8 mouse cellular contexts compared by ENCODE assay signal in genomic region chr6:72549041-72549580, GRCm38 (mm10). TPM values are rescaled to one million over a fixed set of nuclear protein-coding genes. Genes with fewer than 3 reads are reported as not detected.
A peak's percentile ranks its signal among the peaks of the same experiment; 100 is the strongest.
DNase-seq lines count a peak whose midpoint lies in the region; ATAC-seq and TF ChIP-seq lines count a peak whose summit lies in the region.

No protein-coding gene starts in this region.

- no peak for TF ChIP-seq CTCF in intestine, postnatal 0 days (IDR thresholded peaks at IDR 0.05; ENCODE audit: low read depth)

- intact Hi-C loops in left cerebral cortex, postnatal 14 days (cut with DNase I): no loop called here

- 57% methylated on average over 9 of the region's 9 CpGs for WGBS in heart, embryonic 12.5 days
- 48% methylated on average over 9 of the region's 9 CpGs for WGBS in embryonic facial prominence, embryonic 13.5 days
- WGBS in intestine, postnatal 0 days: 41% methylated on average over 9 of the region's 9 CpGs

- H3K27ac ChIP-seq in heart, embryonic 12.5 days (ENCODE audit: poor library complexity, severe bottlenecking): no peak overlapping the region
- peak overlapping the region; percentile 63 for H3K27ac ChIP-seq in embryonic facial prominence, embryonic 13.5 days
- H3K27ac ChIP-seq in intestine, postnatal 0 days (ENCODE audit: low read depth, low read length): no peak overlapping the region

- H3K4me3 ChIP-seq in heart, embryonic 12.5 days: no peak overlapping the region
- no peak overlapping the region for H3K4me3 ChIP-seq in embryonic facial prominence, embryonic 13.5 days
- H3K4me3 ChIP-seq in intestine, postnatal 0 days (ENCODE audit: low read depth, low read length): no peak overlapping the region

- peak; percentile 71 to 78 for DNase-seq in heart, adult 18-20 months
- no peak for DNase-seq in left cerebral cortex, postnatal 14 days (ENCODE audit: low spot score in 2 of 2)
- no peak for DNase-seq in left cerebral cortex, adult 8-10 months (ENCODE audit: low spot score in 2 of 2)
- DNase-seq in adrenal gland, postnatal 10 days: no peak

- ATAC-seq in heart, embryonic 12.5 days (ENCODE audit: insufficient number of reproducible peaks, low FRiP score): no peak
- 0 out of 2 replicates have a peak, but pooled peaks have one; percentile 15 for ATAC-seq in embryonic facial prominence, embryonic 13.5 days (ENCODE audit: insufficient number of reproducible peaks, insufficient read depth, low FRiP score, low TSS enrichment, low read depth)
- peak; percentile 26; the same call in 1 of the 2 replicates for ATAC-seq in intestine, postnatal 0 days
- peak; percentile 21; the same call in 1 of the 2 replicates for ATAC-seq in monocyte, adult 5-6 weeks (replicated peaks; ENCODE audit: insufficient number of reproducible peaks, low FRiP score, low TSS enrichment, poor library complexity, severe bottlenecking)

- no peaks in the 10 kb centered on the region; the same call in 1 of the 2 replicates for H3K9me3 ChIP-seq in heart, embryonic 12.5 days (replicated peaks)
- no peaks in the 10 kb centered on the region for H3K9me3 ChIP-seq in embryonic facial prominence, embryonic 13.5 days
- no peaks in the 10 kb centered on the region for H3K9me3 ChIP-seq in intestine, postnatal 0 days (ENCODE audit: control insufficient read depth)

- peaks cover 30% of the 10 kb centered on the region for H3K4me1 ChIP-seq in heart, embryonic 12.5 days (replicated peaks)
- H3K4me1 ChIP-seq in embryonic facial prominence, embryonic 13.5 days: peaks cover 57% of the 10 kb centered on the region
- peaks cover 19% of the 10 kb centered on the region for H3K4me1 ChIP-seq in intestine, postnatal 0 days (replicated peaks; ENCODE audit: control insufficient read depth, insufficient read depth, low read length)

- H3K9ac ChIP-seq in heart, embryonic 12.5 days: no peak overlapping the region
- peak overlapping the region; percentile 12; the same call in 1 of the 2 replicates for H3K9ac ChIP-seq in embryonic facial prominence, embryonic 13.5 days
- H3K9ac ChIP-seq in intestine, postnatal 0 days (ENCODE audit: low read depth, low read length): no peak overlapping the region

- H3K27me3 ChIP-seq in heart, embryonic 12.5 days (replicated peaks): no peaks in the 10 kb centered on the region
- H3K27me3 ChIP-seq in embryonic facial prominence, embryonic 13.5 days: no peaks in the 10 kb centered on the region
- no peaks in the 10 kb centered on the region for H3K27me3 ChIP-seq in intestine, postnatal 0 days (replicated peaks; ENCODE audit: control insufficient read depth, insufficient read depth, low read length)

- no peaks in the 10 kb centered on the region for H3K36me3 ChIP-seq in heart, embryonic 12.5 days
- H3K36me3 ChIP-seq in embryonic facial prominence, embryonic 13.5 days: no peaks in the 10 kb centered on the region
- no peaks in the 10 kb centered on the region for H3K36me3 ChIP-seq in intestine, postnatal 0 days (ENCODE audit: control insufficient read depth, insufficient read depth)

- no peak overlapping the region for H3K4me2 ChIP-seq in heart, embryonic 12.5 days
- H3K4me2 ChIP-seq in embryonic facial prominence, embryonic 13.5 days: peak overlapping the region; percentile 32
- H3K4me2 ChIP-seq in intestine, postnatal 0 days (replicated peaks; ENCODE audit: low read depth): peak overlapping the region; percentile 44

RNA-seq across cellular contexts. Expression of gene Capg, which starts 4.9 kb away (rescaled TPM):
- 10 to 100 TPM in 1 of 2 experiments, 1 to 10 TPM in 1; 9.4 to 11.9 TPM for total RNA-seq in heart, adult 18-20 months (2021)
- polyA plus RNA-seq in heart, embryonic 12.5 days (2016; fragmentation: Nextera tagmentation; extraction: Ambion mirVana): 22.5 and 24.7 TPM in 2 replicates
- polyA plus RNA-seq in embryonic facial prominence, embryonic 13.5 days (2015; fragmentation: Nextera tagmentation; extraction: Ambion mirVana): 58.2 and 64.3 TPM in 2 replicates
- polyA plus RNA-seq in intestine, postnatal 0 days (2015; fragmentation: Nextera tagmentation; extraction: Ambion mirVana): 25.2 and 28.5 TPM in 2 replicates
- 54.4 to 71.6 TPM (median 54.8 TPM) in 3 replicates for total RNA-seq in monocyte, adult 5-6 weeks (2017)
- total RNA-seq in left cerebral cortex, postnatal 14 days (2021): 1 to 10 TPM; 3.3 to 3.6 TPM
- total RNA-seq in left cerebral cortex, adult 8-10 months (2022): 10 to 100 TPM in 2 of 4 experiments, 1 to 10 TPM in 2; 2.9 to 16.9 (median 10.0) TPM
- 10 to 100 TPM; 28.1 to 33.5 TPM for total RNA-seq in adrenal gland, postnatal 10 days (2021)

RNA-seq across cellular contexts. Expression of gene Sh2d6, which starts 27.6 kb away (rescaled TPM):
- total RNA-seq in heart, adult 18-20 months (2021): under 1 TPM in 1 of 2 experiments, not detected in 1; 0.25 TPM
- polyA plus RNA-seq in heart, embryonic 12.5 days (2016; fragmentation: Nextera tagmentation; extraction: Ambion mirVana): not detected in 2 replicates
- 0.31 TPM in 1 of 2 replicates, not detected in the other for polyA plus RNA-seq in embryonic facial prominence, embryonic 13.5 days (2015; fragmentation: Nextera tagmentation; extraction: Ambion mirVana)
- polyA plus RNA-seq in intestine, postnatal 0 days (2015; fragmentation: Nextera tagmentation; extraction: Ambion mirVana): 0.12 and 0.16 TPM in 2 replicates
- total RNA-seq in monocyte, adult 5-6 weeks (2017): 0.75 TPM in 1 of 3 replicates, not detected in the others
- under 1 TPM; 0.70 to 0.92 TPM for total RNA-seq in left cerebral cortex, postnatal 14 days (2021)
- 1 to 10 TPM in 2 of 4 experiments, under 1 TPM in 2; 0.59 to 1.7 (median 1.2) TPM for total RNA-seq in left cerebral cortex, adult 8-10 months (2022)
- under 1 TPM; 0.27 to 0.48 TPM for total RNA-seq in adrenal gland, postnatal 10 days (2021)

RNA-seq across cellular contexts. Expression of gene Elmod3, which starts 49.1 kb away (rescaled TPM):
- total RNA-seq in heart, adult 18-20 months (2021): 10 to 100 TPM; 11.6 to 12.6 TPM
- 12.6 and 13.2 TPM in 2 replicates for polyA plus RNA-seq in heart, embryonic 12.5 days (2016; fragmentation: Nextera tagmentation; extraction: Ambion mirVana)
- 16.1 and 17.5 TPM in 2 replicates for polyA plus RNA-seq in embryonic facial prominence, embryonic 13.5 days (2015; fragmentation: Nextera tagmentation; extraction: Ambion mirVana)
- polyA plus RNA-seq in intestine, postnatal 0 days (2015; fragmentation: Nextera tagmentation; extraction: Ambion mirVana): 11.1 and 11.7 TPM in 2 replicates
- total RNA-seq in monocyte, adult 5-6 weeks (2017): 7.6 to 8.8 TPM (median 8.0 TPM) in 3 replicates
- total RNA-seq in left cerebral cortex, postnatal 14 days (2021): 10 to 100 TPM; 15.9 to 17.3 TPM
- total RNA-seq in left cerebral cortex, adult 8-10 months (2022): 10 to 100 TPM; 21.1 to 26.4 (median 24.0) TPM
- 10 to 100 TPM; 13.3 to 15.8 TPM for total RNA-seq in adrenal gland, postnatal 10 days (2021)

RNA-seq across cellular contexts. Expression of gene Retsat, which starts 49.2 kb away (rescaled TPM):
- 100 to 1,000 TPM; 199 to 208 TPM for total RNA-seq in heart, adult 18-20 months (2021)
- 13.8 and 16.0 TPM in 2 replicates for polyA plus RNA-seq in heart, embryonic 12.5 days (2016; fragmentation: Nextera tagmentation; extraction: Ambion mirVana)
- polyA plus RNA-seq in embryonic facial prominence, embryonic 13.5 days (2015; fragmentation: Nextera tagmentation; extraction: Ambion mirVana): 12.6 and 14.1 TPM in 2 replicates
- polyA plus RNA-seq in intestine, postnatal 0 days (2015; fragmentation: Nextera tagmentation; extraction: Ambion mirVana): 24.6 and 26.4 TPM in 2 replicates
- 2.9 to 10.9 TPM (median 6.6 TPM) in 3 replicates for total RNA-seq in monocyte, adult 5-6 weeks (2017)
- 10 to 100 TPM; 41.6 to 43.8 TPM for total RNA-seq in left cerebral cortex, postnatal 14 days (2021)
- 10 to 100 TPM; 66.8 to 72.4 (median 68.4) TPM for total RNA-seq in left cerebral cortex, adult 8-10 months (2022)
- 100 to 1,000 TPM; 359 to 375 TPM for total RNA-seq in adrenal gland, postnatal 10 days (2021)

Comparison
In these comparisons a context has a peak if more than half of its experiments do, and no peak if none do; other contexts are left out.
1. DNase-seq: peak in heart, adult 18-20 months (2 of 2); none in left cerebral cortex, postnatal 14 days (0 of 2), left cerebral cortex, adult 8-10 months (0 of 2) and adrenal gland, postnatal 10 days (single experiment).